Mouse (Mus musculus) brain, embryonic 18.5 days (tissue): Measurements from ENCODE around the gene Slc16a10.
A peak's percentile ranks its signal among the peaks of the same experiment; 100 is the strongest.

Experiments
- DNase-seq: peaks from one replicate; pipeline ENCODE4 v3.0.0-alpha.2; 2012; ENCODE audit warnings: low read depth, low spot score

Slc16a10 gene

DNA sequence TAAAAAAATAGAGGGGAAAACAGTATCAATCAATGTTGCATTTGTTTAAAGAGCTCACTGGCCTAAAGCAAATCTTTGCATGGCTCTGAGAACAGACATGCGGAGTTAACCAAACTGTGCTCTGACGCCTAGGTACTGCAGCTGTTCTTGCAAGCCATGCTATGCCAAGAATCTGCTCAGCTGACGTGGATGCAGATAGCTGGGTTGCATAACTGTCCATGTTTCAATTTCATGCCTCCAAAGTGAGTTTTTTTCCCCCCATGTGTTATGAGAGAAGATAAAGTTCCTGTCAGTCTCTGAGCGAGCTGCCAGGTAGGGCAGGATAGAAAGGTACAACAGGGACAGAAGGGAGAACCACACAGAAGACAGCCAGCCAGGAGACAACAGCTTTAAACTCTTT is 72.8 kb downstream of the Slc16a10 start:
- DNase-seq = no peak

DNA sequence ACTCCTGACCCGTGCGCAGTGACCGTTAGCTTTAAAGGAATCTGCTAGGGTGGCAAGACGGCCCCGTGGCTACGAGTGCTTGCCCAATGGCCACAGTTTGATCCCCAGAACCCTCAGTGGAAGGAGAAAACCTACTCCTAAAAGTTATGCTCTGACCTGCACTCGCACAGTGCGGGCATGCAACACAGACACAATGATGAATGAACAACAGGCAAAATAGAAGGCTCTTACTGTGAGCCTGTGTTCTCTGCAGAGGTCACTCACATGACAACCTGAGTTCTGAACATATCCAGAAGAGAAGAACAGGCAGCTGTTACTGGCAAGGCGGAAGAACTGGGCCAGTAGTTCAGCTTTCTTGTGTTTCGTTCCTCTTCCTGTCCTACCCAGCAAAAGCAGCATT is 73.5 kb downstream of the Slc16a10 start:
- no peak for DNase-seq

DNA sequence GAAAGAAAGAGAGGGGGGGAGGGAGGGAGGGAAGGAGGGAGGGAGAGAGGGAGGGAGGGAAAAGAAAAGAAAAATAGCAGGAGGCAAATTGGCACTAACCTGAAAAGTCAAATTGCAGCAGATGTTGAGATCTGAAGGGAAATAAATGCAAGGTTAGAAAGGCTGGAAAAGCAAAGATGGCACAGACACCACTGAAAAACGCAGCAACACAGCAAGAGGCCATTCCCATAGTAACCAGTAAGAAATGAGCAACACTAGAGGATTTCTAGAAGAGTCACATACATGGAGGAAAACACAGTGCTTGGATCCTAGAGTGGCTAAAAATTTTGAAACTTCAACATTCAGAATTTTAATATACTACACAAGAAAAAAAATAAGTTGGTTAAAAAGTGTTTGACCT is 74.5 kb downstream of the Slc16a10 start:
- no peak for DNase-seq

DNA sequence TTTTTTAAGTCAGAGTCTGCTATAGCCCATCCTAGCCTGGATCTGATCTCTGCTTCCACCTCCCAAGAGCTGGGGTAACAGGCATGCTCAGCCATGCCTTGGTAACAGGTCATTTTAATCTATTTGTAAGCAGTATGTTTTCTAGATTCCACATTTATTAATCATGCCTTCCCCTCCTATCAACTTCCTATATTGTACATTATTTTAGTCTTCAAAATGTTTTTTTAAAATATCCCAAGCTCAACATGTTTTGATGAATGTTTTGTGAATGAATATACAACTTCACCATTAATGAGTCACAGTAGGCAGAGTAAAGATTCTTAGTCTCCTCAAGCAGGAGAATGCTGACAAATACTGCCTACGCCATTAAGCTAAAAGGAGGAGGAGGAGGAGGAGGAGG is 75.0 kb downstream of the Slc16a10 start:
- no peak for DNase-seq

DNA sequence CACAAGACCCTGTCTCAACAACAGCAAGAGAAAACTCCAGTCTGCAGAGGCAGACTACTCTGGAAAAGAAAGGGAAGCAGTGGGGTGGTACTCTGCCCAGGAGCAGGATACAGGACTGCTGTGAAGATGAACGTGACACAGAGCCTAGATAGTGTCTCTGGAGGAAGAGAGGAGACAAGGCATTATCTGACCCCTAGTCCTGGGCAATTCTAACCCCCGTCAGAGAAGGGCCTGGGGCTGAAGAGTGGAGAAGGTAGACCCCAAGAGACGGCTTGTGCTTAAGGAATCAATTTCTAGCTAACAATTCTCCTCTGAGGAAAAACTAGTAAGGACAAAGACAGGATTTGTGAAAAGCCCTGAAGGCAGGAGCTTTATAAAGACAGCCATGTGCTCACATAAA is 76.7 kb downstream of the Slc16a10 start:
- DNase-seq = no peak

DNA sequence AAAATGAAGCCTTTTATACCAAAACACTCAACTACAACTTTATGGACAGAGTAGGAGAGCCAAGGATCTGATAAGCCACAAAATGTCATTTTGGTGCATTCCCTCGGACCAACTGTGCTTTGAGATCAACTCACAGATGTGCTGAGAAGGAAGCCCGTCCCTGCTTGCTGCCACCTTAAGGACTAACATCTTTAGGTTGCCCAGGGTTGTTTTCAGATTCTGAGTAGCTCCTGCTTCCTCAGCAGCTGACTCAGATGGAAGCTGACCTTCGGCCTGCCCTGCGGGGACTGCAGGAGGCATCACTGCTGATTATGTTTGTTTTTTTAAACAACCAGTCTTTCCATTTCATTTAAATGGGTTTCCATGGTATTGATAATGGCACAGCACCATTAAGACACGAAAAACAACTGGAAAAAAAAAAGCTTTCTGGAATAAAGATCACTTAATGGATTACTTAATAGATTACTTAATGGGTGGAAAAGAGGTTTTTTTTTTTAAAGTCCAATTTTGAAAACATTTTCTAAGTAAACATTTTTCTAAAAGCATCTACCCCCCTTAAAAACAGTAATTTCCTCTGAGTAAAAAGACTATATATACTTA is 78.7 kb downstream of the Slc16a10 start:
- no peak for DNase-seq

DNA sequence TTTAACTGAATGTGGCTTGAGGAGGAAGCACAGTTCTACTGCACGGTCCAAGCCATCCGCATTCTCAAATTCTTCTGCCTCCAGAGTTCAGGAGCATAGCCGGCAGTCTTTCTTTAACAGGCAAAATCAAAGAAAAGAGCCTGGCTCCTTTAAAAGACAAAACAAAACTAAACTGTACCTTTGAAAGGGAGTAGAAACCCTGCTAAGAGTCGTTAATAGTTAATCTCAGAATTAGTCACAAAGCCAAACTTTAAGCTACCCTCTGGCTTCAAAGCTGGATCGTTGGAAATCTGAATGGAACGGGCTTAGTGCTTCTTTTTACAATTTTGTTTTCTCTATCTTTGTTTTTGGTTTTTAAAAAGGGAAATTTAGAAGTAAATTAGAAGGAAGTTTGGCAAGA is 79.2 kb downstream of the Slc16a10 start:
- DNase-seq = no peak

DNA sequence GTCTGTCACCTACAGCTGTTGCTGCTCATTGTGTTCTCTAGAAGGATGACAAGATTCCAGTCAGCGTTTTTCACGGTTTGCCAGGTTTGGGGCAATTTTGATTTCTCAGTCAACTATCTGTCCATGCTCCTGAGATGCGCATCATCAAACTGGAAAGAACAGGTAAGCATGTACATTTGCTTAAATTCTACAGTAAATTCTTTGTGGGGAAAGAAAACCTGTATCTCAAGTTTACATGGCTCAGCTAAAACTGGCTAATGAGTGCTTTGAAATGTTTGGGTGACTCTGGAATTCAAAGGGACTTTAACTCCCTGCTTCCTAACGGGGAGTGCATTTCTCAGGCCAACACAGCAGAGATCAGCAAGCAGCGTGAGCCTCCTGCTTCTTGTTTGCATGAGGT is 80.1 kb downstream of the Slc16a10 start:
- DNase-seq = no peak

DNA sequence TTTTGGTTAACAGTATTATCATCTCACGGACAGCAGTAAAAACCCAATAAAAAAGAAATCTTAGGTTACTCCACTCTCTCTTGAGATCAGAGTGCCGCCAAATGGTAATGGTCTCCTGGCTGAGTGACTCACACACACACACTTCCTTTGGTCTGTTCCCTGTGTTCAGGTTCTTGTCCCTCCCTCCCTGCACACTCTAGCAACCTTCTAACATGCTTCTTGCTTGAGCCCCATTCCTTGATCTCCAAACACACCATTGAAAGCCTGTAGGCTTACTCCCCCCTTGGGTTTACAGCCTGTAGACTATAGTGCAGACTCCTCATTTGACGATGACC is 83.3 kb downstream of the Slc16a10 start:
- no peak for DNase-seq

DNA sequence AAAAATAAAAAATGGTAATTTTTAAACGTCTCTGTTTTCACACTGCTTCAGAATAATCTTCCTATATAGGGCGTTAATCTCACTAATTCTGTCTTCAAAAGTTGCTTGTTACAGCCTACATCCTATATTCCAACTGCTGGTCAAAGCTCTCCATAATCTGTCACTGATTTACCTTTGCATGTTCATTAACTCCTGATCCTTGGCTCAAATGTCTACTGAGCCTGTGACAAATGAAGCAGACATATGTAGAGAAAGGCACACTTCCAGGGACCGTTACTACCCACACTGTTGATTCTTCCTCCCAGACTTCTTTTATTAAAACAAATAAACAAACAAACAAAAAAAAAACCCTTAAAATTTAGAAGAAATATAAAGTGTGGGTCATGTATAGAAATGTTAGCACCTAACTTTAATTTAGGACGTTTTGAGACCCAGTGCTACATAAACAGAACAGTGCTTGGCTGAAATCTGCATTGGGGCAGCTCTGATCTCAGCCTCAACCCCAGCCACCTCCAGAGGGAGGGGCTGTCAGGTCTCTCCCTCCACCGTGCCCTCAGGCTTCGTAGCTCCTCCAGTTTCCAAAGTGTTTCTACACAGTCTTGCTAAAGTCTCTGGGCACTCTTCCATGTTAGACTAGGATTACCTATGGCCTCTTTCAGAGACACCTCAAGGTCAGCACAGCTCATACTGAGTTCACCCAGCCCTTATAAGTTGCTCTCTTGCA is 83.8 kb downstream of the Slc16a10 start:
- no peak for DNase-seq

DNA sequence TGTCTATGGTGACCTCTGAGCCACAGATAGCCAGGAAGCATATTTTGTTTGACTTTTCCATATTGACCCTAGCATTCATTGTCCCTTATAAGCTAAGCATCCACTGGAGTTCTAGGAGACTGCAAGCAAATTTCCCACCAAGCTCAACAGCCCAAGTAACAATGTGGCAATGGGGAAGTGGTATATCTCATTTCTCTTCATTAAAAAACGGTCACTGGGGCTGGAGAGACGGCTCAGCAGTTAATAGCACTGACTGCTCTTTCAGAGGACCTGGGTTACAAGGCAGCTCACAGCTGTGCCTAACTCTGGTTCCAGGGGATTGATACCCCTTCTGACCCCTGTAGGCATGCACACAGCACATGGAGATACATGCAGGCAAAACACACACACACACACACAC is 84.4 kb downstream of the Slc16a10 start:
- DNase-seq = no peak

DNA sequence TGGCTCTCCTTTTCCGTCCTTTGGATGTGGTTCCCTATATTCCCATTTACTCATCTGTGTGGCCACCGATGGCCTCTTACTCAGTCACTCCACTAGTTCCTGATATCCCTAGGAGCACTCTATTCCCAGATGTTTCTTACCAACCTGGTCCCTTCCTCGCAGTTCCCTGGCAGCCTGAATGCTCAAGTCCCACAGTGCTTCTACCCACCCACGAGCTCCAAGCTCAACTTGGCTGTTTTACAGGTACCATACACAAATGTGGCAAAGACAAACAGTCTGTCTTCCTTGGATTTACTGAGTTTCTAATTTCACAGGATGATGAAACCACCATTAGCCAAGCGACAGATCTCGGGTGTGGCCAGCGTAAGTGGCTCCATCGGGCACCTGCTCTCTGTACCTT is 87.6 kb downstream of the Slc16a10 start:
- DNase-seq = no peak

DNA sequence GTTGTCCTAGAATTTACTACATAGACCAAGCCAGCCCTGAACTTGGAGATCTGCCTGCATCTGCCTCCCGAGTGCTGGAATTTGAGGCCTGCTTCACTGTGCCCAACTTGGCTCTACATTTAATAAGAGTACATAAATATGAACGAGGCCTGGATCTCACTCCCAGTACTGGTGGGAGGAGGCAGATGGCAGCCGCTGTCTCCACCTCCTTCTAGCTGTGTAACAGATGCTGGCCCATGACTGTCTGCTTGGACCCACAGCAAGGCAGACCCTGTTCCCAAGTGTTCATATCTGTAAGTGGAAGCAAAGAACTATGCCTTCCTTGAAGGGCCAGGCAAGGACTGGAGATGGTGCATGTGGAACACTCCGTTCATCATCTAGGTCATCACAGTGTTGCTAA is 88.2 kb downstream of the Slc16a10 start:
- no peak for DNase-seq

DNA sequence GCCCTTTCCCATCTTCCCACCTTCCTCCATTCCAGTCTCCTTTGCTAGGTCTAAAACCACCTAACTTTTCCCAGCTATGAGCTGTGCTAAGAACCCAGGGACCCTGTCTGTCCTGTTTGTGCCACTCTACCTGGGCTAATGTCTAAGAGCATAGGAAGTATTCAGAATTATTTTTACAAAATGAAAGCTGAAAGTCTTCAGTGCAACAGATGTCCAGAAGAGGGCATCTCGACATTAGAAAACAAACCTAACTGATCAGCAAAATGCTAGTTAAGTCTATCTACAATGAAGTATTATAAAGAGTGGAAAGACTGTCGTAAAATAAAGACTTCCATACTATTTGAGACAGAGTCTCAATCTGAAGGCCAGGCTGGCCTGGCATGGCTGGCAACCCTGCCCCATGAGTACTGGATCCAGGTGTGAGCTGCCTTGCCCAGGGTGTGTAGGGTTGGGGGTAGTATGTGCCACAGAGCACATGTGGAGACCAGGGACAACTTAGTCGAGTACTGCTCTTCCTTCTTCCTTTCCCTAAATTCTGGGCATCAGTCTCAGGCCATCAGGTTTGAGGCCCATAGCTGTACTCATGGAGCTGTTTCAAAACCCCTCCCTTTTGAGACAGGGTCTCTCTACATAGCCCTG is 88.7 kb downstream of the Slc16a10 start:
- DNase-seq = peak; percentile 16

DNA sequence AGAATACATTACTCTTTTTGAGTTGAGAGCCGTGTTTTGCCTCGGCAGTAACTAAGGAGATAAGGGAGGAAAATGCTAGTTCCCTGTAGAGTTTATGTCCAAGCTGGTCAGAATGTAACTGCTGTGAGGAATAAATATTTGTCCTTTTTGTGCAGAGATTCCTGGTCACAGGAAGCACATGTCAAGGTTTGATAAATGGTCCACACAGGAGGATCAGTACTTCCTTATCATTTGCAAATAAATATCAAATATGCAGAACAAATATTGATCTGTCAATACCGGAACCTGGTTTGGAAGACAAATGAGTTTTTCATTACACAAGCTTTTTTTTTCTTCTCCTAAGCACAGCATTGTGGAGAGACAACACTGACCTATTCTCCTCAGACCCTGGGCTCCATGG is 90.1 kb downstream of the Slc16a10 start:
- no peak for DNase-seq

DNA sequence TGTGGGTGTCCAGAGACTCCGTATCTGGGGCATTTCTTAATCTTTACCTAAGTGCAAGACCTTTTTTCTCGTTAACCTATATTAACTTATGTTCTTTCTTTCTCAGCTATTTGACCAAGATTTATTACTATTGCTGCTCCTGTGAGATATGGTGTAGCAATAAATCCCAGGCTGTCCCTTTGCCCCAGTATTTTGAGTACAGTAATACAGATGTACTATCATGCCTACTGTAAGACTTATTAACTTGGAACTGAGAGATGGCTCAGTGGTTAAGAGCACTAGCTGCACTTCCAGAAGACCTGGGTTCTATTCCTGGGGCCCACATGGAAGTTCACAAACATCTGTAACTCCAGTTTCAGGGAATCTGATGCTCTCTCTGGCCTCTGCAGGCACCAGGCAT is 91.3 kb downstream of the Slc16a10 start:
- DNase-seq = no peak

DNA sequence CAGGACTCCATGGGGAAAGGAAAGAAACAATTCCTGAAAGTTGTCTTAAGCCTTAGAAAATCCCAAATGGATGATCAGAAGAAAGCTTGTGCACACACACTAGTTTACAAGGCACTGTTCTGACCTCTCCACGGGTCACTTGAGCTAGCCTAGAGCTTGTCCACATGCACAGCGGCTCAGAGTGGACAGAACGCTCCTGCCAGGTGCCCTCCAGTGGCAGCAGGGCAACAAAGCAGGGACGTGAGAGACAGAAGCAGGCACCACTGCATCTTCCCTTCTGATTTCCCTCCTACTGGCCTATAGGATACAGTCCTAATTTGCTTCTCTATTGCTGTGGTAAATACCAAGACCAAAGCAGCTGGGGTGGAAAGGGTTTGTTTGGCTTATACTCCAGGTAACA is 100.7 kb downstream of the Slc16a10 start:
- DNase-seq = no peak

DNA sequence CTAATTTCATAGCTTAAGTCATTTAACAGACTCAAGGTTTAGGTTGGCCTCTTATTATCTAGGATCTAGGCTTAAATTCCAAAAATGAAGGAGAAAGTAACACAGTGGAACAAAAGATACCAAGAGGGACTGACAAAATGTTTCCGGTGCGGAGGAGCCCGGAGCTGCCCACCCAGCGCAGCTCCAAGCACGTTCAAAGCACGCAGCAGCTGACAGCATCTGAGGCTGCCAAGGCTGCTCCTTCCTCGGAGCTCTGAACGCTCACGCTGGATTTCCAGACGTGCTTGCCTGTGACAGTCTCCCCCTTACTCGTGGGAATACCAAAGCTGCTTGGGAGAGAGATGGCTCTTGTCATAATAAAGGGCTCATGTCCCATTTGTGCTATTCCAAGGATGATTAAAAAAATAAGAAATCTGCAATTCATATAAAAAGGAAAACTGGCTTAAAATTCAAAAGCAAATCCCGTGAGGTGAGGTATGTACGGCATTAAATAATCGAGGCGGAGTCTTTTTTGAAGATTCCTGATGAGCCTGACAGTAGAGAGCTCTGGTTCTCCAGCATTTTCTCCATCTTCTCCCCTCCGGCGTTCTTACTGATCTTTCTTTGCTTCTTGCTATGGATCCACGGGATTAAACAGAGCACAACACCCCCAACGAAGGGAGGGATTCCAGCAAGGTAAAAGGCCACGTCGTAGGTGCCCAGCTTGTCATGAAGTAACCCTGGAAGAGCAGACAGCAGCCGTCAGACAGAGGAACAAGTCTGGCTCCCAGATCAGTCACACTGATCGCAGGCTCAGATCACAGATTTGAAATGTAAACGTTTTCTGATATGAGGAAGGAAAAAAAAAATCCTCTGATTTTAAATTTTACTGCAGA is 105.1 kb downstream of the Slc16a10 start:
- DNase-seq = no peak

DNA sequence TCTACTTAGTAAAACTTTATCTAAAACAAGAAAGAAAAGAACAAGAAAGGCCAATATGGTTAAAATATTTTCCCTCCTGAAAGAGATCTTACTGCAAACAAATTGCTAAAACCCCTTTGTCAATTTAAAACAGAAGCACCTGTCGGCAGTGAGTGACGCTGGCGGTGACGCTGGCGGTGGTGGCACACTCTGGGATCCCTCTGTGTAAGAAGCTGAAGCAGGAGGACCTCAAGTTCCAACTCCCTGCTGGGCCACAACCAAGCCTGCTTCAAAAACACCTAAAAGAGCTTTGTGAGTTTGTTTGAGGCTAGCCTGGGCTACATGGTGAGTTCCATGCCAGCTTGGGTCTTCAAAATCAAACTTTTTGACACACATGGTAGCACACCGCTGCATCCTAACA is 107.1 kb downstream of the Slc16a10 start:
- DNase-seq = no peak

DNA sequence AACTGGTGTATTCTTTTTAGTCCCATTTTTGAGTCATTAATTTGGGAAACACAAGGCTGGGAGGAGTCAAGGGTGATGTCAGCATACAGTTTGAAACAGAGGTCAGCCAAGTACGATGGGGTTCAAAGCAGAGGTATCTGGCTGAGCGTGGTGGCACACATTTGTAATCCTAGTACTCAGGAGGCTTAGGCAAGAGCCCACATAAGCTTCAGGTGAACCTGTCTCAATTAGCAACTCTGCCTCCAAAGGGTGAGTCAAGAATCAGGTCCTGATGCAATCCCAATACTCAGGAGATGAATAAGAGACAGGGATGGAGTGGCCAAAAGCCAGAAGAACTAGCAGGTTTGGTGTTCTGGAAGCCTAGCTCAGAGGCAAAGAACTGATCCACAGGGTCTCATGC is 109.2 kb downstream of the Slc16a10 start:
- DNase-seq = no peak

DNA sequence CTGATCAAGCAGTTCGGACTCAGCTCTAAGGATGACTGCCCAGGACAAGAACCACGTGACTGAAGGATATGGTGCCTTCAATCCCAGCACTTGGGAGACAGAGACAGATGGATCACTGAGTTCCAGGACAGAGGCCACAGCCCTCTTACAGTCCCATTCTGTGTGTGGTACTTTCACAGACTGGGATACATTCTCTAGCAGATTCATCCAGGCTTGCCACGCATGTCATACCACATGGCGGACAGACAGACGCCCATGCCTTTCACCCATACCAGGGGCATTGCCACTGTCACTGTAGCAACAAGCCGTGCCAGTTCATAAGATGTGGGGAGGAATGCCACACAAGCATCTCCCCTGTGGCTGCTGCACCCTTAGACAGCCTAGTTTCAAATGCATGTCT is 111.3 kb downstream of the Slc16a10 start:
- DNase-seq = no peak

DNA sequence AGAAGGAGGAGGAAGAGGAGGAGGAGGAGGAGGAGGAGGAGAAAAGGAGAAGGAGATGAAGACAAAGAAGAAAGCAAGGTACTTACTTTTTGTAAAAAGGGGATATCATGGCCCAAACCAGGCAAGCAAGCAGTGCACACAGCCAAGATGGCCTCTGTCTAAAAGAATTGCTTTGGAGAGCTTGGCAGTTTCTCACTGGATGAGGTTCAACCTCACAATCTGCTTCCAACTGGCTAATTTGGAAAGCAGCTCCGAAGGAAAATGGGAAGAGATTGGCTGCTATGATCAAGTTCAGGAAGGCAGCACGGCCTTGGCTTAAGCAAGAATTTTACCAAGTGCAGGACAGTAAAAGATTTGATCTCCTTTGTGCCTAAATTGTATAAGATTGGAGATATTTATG is 112.4 kb downstream of the Slc16a10 start:
- DNase-seq = no peak
